Mouse (Mus musculus) MEL (cell line): Measurements from ENCODE around the gene Gm49369. TPM values are rescaled to one million over a fixed set of nuclear protein-coding genes. Genes with fewer than 3 reads are reported as not detected.

Experiments used
- DNase-seq: peaks from one replicate; pipeline ENCODE4 v3.0.0; 2011; ENCODE audit warnings: low read depth, low spot score
- H3K27ac ChIP-seq: 2 replicates; pipeline ENCODE4 v1.5.1; 2012; ENCODE audit warnings: low read depth, mild to moderate bottlenecking, control low read depth, low read length, moderate library complexity; ENCODE audit not compliant: control insufficient read depth
- H3K27me3 ChIP-seq, 2 experiments: fragments of 150-350 bp in 1 of 2; sonication (generic) in 1 of 2; 2 replicates each; pipeline ENCODE4 v1.6.1; 2012; ENCODE audit warnings: low read length in 2 of 2, mild to moderate bottlenecking in 2 of 2, improper control_type of control experiment in 1 of 2, moderate library complexity in 1 of 2; ENCODE audit not compliant: insufficient read depth in 2 of 2, control insufficient read depth in 1 of 2
- H3K36me3 ChIP-seq, 2 experiments: 2 replicates each; pipeline ENCODE4 v1.6.1; 2012 to 2014; ENCODE audit warnings: low read length in 2 of 2, improper control_type of control experiment in 1 of 2, inconsistent platforms in 1 of 2, mild to moderate bottlenecking in 1 of 2; ENCODE audit not compliant: insufficient read depth in 2 of 2, control insufficient read depth in 1 of 2
- H3K4me1 ChIP-seq, 2 experiments: fragments of 150-350 bp in 1 of 2; sonication (generic) in 1 of 2; 2 replicates each; pipeline ENCODE4 v1.6.1; 2012; ENCODE audit warnings: low read length in 2 of 2, improper control_type of control experiment in 1 of 2, mild to moderate bottlenecking in 1 of 2; ENCODE audit not compliant: insufficient read depth in 2 of 2, control insufficient read depth in 1 of 2
- H3K4me3 ChIP-seq, 2 experiments: fragments of 150-350 bp in 1 of 2; sonication (generic) in 1 of 2; 2 replicates each; pipeline ENCODE4 v1.5.1; 2012; ENCODE audit warnings: low read depth in 2 of 2, low read length in 2 of 2, mild to moderate bottlenecking in 2 of 2, moderate library complexity in 2 of 2, control low read depth in 1 of 2, improper control_type of control experiment in 1 of 2; ENCODE audit not compliant: control insufficient read depth in 1 of 2, insufficient read depth in 1 of 2
- H3K79me2 ChIP-seq: 2 replicates; pipeline ENCODE4 v1.6.1; 2012; ENCODE audit warnings: mild to moderate bottlenecking, low read length, moderate library complexity; ENCODE audit not compliant: control insufficient read depth, poor library complexity, insufficient read depth
- H3K9ac ChIP-seq: 2 replicates; pipeline ENCODE4 v1.6.1; 2012; ENCODE audit warnings: low read depth, mild to moderate bottlenecking, control low read depth, low read length, moderate library complexity; ENCODE audit not compliant: control insufficient read depth, poor library complexity, severe bottlenecking
- H3K9me3 ChIP-seq: fragments of 150-350 bp; sonication (generic); replicated peaks from 2 replicates; pipeline ENCODE4 v1.6.1; 2012; ENCODE audit warnings: mild to moderate bottlenecking, low read length, improper control_type of control experiment, moderate library complexity; ENCODE audit not compliant: insufficient read depth
- CHD1 ChIP-seq: IDR thresholded peaks from 2 replicates; pipeline ENCODE4 v1.6.1; 2012; ENCODE audit warnings: low read depth, mild to moderate bottlenecking, inconsistent platforms, low read length, improper control_type of control experiment
- CHD2 ChIP-seq: IDR thresholded peaks from 2 replicates; pipeline ENCODE4 v1.6.1; 2011; ENCODE audit warnings: low read length, improper control_type of control experiment
- CTCF ChIP-seq, 3 experiments: IDR thresholded peaks in 2 of 3; conservative IDR thresholded peaks in 1 of 3; 2 replicates each; pipeline ENCODE4 v1.5.1; 2011 to 2012; ENCODE audit warnings: low read length in 3 of 3, low read depth in 2 of 3, mild to moderate bottlenecking in 2 of 3, improper control_type of control experiment in 1 of 3, inconsistent platforms in 1 of 3, mixed read lengths in 1 of 3, moderate library complexity in 1 of 3; ENCODE audit not compliant: control insufficient read depth in 1 of 3, insufficient read depth in 1 of 3, poor library complexity in 1 of 3, severe bottlenecking in 1 of 3
- EP300 ChIP-seq, 2 experiments: IDR thresholded peaks; 2 replicates each; pipeline ENCODE4 v1.6.1; 2011; ENCODE audit warnings: improper control_type of control experiment in 2 of 2, low read length in 2 of 2, low read depth in 1 of 2, mild to moderate bottlenecking in 1 of 2
- GABPA ChIP-seq: IDR thresholded peaks from 2 replicates; pipeline ENCODE4 v1.6.1; 2012; ENCODE audit warnings: low read depth, mild to moderate bottlenecking, inconsistent platforms, low read length, improper control_type of control experiment, moderate library complexity
- GATA1 ChIP-seq: IDR thresholded peaks from 2 replicates; pipeline ENCODE4 v1.6.1; 2011; ENCODE audit warnings: low read depth, low read length, improper control_type of control experiment
- JUND ChIP-seq: IDR thresholded peaks from 2 replicates; pipeline ENCODE4 v1.6.1; 2011; ENCODE audit warnings: low read depth, mild to moderate bottlenecking, improper control_type of control experiment, low read length
- KAT2A ChIP-seq: conservative IDR thresholded peaks from 2 replicates; pipeline ENCODE4 v1.6.1; 2012; ENCODE audit warnings: low read depth, low read length, improper control_type of control experiment, inconsistent platforms
- MAZ ChIP-seq: IDR thresholded peaks from 2 replicates; pipeline ENCODE4 v1.6.1; 2012; ENCODE audit warnings: low read depth, mild to moderate bottlenecking, inconsistent platforms, low read length, improper control_type of control experiment
- MXI1 ChIP-seq: IDR thresholded peaks from 2 replicates; pipeline ENCODE4 v1.6.1; 2011; ENCODE audit warnings: mild to moderate bottlenecking, low read depth, low read length, improper control_type of control experiment
- MYB ChIP-seq: IDR thresholded peaks from 2 replicates; pipeline ENCODE4 v1.6.1; 2011; ENCODE audit warnings: mild to moderate bottlenecking, low read depth, low read length, improper control_type of control experiment
- NELFE ChIP-seq: IDR thresholded peaks from 2 replicates; pipeline ENCODE4 v1.6.1; 2011; ENCODE audit warnings: low read depth, low read length, improper control_type of control experiment
- NRF1 ChIP-seq: IDR thresholded peaks from 2 replicates; pipeline ENCODE4 v1.6.1; 2014; ENCODE audit warnings: low read depth, mild to moderate bottlenecking, inconsistent platforms, low read length, improper control_type of control experiment, moderate library complexity; ENCODE audit not compliant: poor library complexity, insufficient read depth, severe bottlenecking
- POLR2AphosphoS5 ChIP-seq: IDR thresholded peaks from 2 replicates; pipeline ENCODE4 v1.6.1; 2012; ENCODE audit warnings: low read depth, borderline replicate concordance, mild to moderate bottlenecking, inconsistent platforms, low read length, moderate library complexity, mixed read lengths
- RCOR1 ChIP-seq: IDR thresholded peaks from 2 replicates; pipeline ENCODE4 v1.6.1; 2012; ENCODE audit warnings: low read depth, mild to moderate bottlenecking, inconsistent platforms, low read length, improper control_type of control experiment
- SIN3A ChIP-seq: IDR thresholded peaks from 2 replicates; pipeline ENCODE4 v1.6.1; 2012; ENCODE audit warnings: low read length, improper control_type of control experiment, inconsistent platforms
- SMC3 ChIP-seq: IDR thresholded peaks from 2 replicates; pipeline ENCODE4 v1.6.1; 2011; ENCODE audit warnings: low read depth, low read length, improper control_type of control experiment
- TAL1 ChIP-seq: IDR thresholded peaks from 2 replicates; pipeline ENCODE4 v1.6.1; 2012; ENCODE audit warnings: mild to moderate bottlenecking, inconsistent platforms, low read length, moderate library complexity, mixed read lengths
- TBP ChIP-seq: IDR thresholded peaks from 2 replicates; pipeline ENCODE4 v1.8.0; 2011; ENCODE audit warnings: low read depth, low read length, improper control_type of control experiment
- ZC3H11A ChIP-seq: IDR thresholded peaks from 2 replicates; pipeline ENCODE4 v1.6.1; 2012; ENCODE audit warnings: low read depth, mild to moderate bottlenecking, inconsistent platforms, low read length, improper control_type of control experiment
- ZKSCAN1 ChIP-seq: IDR thresholded peaks from 2 replicates; pipeline ENCODE4 v1.6.1; 2012; ENCODE audit warnings: low read depth, mild to moderate bottlenecking, inconsistent platforms, low read length, improper control_type of control experiment, moderate library complexity
- ZNF384 ChIP-seq: IDR thresholded peaks from 2 replicates; pipeline ENCODE4 v1.6.1; 2012; ENCODE audit warnings: low read depth, mild to moderate bottlenecking, inconsistent platforms, low read length, improper control_type of control experiment
- polyA plus RNA-seq, 2 experiments: library from polyadenylated mRNA; stranded (reverse) in 1 of 2; unstranded in 1 of 2; fragments of >175 nt in 1 of 2; fragments of >200 nt in 1 of 2; gene quantifications; 2 replicates each; pipeline versions ENCODE4 v1.2.1 to v1.2.4; 2012; ENCODE audit warnings: low replicate concordance in 2 of 2, low read depth in 1 of 2; ENCODE audit not compliant: insufficient read length in 2 of 2, insufficient read depth in 1 of 2, missing spikeins in 1 of 2
- total RNA-seq: library from RNA; depleted of rRNA; stranded (reverse); fragments of 300-350 nt; gene quantifications from 2 replicates; pipeline ENCODE4 v1.2.3, GENCODE M21; 2012

Gm49369 gene
- total and polyA plus RNA-seq, 3 experiments = 3.2 to 15.2 TPM; not detected in 1

DNA sequence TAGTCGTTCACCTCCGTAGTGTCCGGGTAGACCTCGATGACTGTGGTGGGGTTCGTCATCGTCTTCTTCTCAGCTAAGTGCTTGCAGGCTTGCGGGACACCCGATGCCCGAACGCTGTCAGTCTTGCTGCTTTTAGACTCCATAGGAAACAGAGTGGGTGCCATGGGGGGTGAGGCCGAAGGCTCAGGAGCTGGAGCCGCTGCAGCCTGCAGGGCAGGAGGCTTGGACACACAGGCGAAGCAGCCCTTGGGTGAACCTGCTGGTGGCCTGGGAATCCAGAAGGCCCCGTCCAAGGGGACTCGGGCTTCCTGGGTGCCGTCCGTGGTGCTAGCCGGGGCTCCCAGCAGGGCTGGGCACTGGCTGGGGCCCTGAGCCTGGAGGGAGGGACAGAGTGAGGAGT is 11.5 kb downstream of the Gm49369 start:
- no peaks in the 10 kb centered on the region for H3K9me3 ChIP-seq
- no peak for DNase-seq
- no peak overlapping the region for H3K9ac ChIP-seq
- TF ChIP-seq ZC3H11A (no peak), POLR2AphosphoS5 (no peak), EP300 (IDR thresholded peaks at IDR 0.05; ENCODE audit: low read depth in 1 of 2, low read length in 2 of 2) (no peak), GATA1 (no peak), SMC3 (no peak), ZNF384 (no peak), CTCF (IDR thresholded peaks at IDR 0.05 in 2 of 3, conservative IDR thresholded peaks at IDR 0.05 in 1 of 3; ENCODE audit: control insufficient read depth in 1 of 3, insufficient read depth in 1 of 3, low read depth in 2 of 3, low read length in 3 of 3, poor library complexity in 1 of 3, severe bottlenecking in 1 of 3) (no peak), TAL1 (no peak), CHD2 (no peak), TBP (no peak), RCOR1 (no peak), KAT2A (no peak), SIN3A (no peak), NELFE (no peak), ZKSCAN1 (no peak), GABPA (no peak), CHD1 (no peak), JUND (no peak), NRF1 (no peak)
- TF ChIP-seq, all 39 proteins: peak for 0
- Histone ChIP-seq H3K36me3 (no peaks in the 10 kb centered on the region; a peak in 1 of 4 replicates), H3K27me3 (no peaks in the 10 kb centered on the region; a peak in 1 of 4 replicates), H3K27ac (no peak overlapping the region), H3K4me3 (no peak overlapping the region), H3K4me1 (no peaks in the 10 kb centered on the region), H3K79me2 (no peaks in the 10 kb centered on the region)

GRCm38 (mm10) chr7:142369820-142370219 is 12.6 kb downstream of the Gm49369 start:
- Histone ChIP-seq H3K4me1 (no peaks in the 10 kb centered on the region), H3K27me3 (no peaks in the 10 kb centered on the region; a peak in 1 of 4 replicates), H3K36me3 (no peaks in the 10 kb centered on the region), H3K9me3 (no peaks in the 10 kb centered on the region), H3K27ac (no peak overlapping the region), H3K9ac (no peak overlapping the region), H3K4me3 (no peak overlapping the region), H3K79me2 (no peaks in the 10 kb centered on the region)
- no peak for DNase-seq
- no peak for TF ChIP-seq MYB
- TF ChIP-seq MAZ = no peak
- no peak for TF ChIP-seq MXI1
